Mouse (Mus musculus): ENCODE measurements around the gene Gpat2. TPM values are rescaled to one million over a fixed set of nuclear protein-coding genes. Genes with fewer than 3 reads are reported as not detected.

Gpat2 gene
- total and polyA plus RNA-seq, 3 experiments = not detected

- Histone ChIP-seq H3K9me3 (replicated peaks) (no peaks in the 10 kb centered on the region), H3K36me3 (replicated peaks) (no peaks in the 10 kb centered on the region), H3K27me3 (ENCODE audit: insufficient read depth, low read length) (peaks cover 40% of the 10 kb centered on the region), H3K4me1 (ENCODE audit: insufficient read depth, low read depth, low read length) (no peaks in the 10 kb centered on the region; the same call in 1 of the 2 replicates), H3K4me3 (ENCODE audit: low read depth, low read length) (no peak overlapping the region)
- TF ChIP-seq POLR2AphosphoS5 (IDR thresholded peaks at IDR 0.05; ENCODE audit: insufficient replicate concordance, low read depth, low read length) = no peak
- no peak for TF ChIP-seq CTCF (IDR thresholded peaks at IDR 0.05; ENCODE audit: low read depth, low read length)
- TF ChIP-seq GATA1 (IDR thresholded peaks at IDR 0.05; ENCODE audit: borderline replicate concordance, low read length) = no peak
- TF ChIP-seq TAL1 (conservative IDR thresholded peaks at IDR 0.05; ENCODE audit: low read depth, low read length) = no peak
- no peak for TF ChIP-seq GATA2 (IDR thresholded peaks at IDR 0.05; ENCODE audit: borderline replicate concordance, low read depth, low read length)
- DNase-seq (ENCODE audit: low spot score) (no peak), ATAC-seq (ENCODE audit: extremely low read depth, insufficient number of reproducible peaks, low FRiP score, poor library complexity, severe bottlenecking) (no peak)
Observed at GRCm38 (mm10) chr2:127481841-127482532, 57.0 kb downstream of the Gpat2 start.

- H3K27me3 ChIP-seq (ENCODE audit: insufficient read depth, low read length) = peaks cover 40% of the 10 kb centered on the region
- no peak for ATAC-seq (ENCODE audit: extremely low read depth, insufficient number of reproducible peaks, low FRiP score, poor library complexity, severe bottlenecking)
Observed at GRCm38 (mm10) chr2:127482533-127482911, 57.5 kb downstream of the Gpat2 start.

GRCm38 (mm10) chr2:127483001-127483400, 58.0 kb downstream of the Gpat2 start:
- Histone ChIP-seq H3K27me3 (ENCODE audit: insufficient read depth, low read length) (peaks cover 40% of the 10 kb centered on the region), H3K36me3 (replicated peaks) (no peaks in the 10 kb centered on the region), H3K4me3 (ENCODE audit: low read depth, low read length) (no peak overlapping the region), H3K4me1 (ENCODE audit: insufficient read depth, low read depth, low read length) (no peaks in the 10 kb centered on the region; the same call in 1 of the 2 replicates), H3K9me3 (replicated peaks) (no peaks in the 10 kb centered on the region)
- ATAC-seq (ENCODE audit: extremely low read depth, insufficient number of reproducible peaks, low FRiP score, poor library complexity, severe bottlenecking) = no peak
- TF ChIP-seq POLR2AphosphoS5 (IDR thresholded peaks at IDR 0.05; ENCODE audit: insufficient replicate concordance, low read depth, low read length) = no peak
- no peak for TF ChIP-seq GATA1 (IDR thresholded peaks at IDR 0.05; ENCODE audit: borderline replicate concordance, low read length)
- no peak for TF ChIP-seq CTCF (IDR thresholded peaks at IDR 0.05; ENCODE audit: low read depth, low read length)
- TF ChIP-seq GATA2 (IDR thresholded peaks at IDR 0.05; ENCODE audit: borderline replicate concordance, low read depth, low read length) = no peak
- no peak for TF ChIP-seq TAL1 (conservative IDR thresholded peaks at IDR 0.05; ENCODE audit: low read depth, low read length)
- no peak for DNase-seq (ENCODE audit: low spot score)

More at GRCm38 (mm10) chr2:127482533-127482911, 57.5 kb downstream of the Gpat2 start:
- DNase-seq (ENCODE audit: low spot score) = no peak
- no peaks in the 10 kb centered on the region for H3K9me3 ChIP-seq (replicated peaks)
- no peaks in the 10 kb centered on the region for H3K36me3 ChIP-seq (replicated peaks)
- no peaks in the 10 kb centered on the region; the same call in 1 of the 2 replicates for H3K4me1 ChIP-seq (ENCODE audit: insufficient read depth, low read depth, low read length)
- no peak overlapping the region for H3K4me3 ChIP-seq (ENCODE audit: low read depth, low read length)
- TF ChIP-seq CTCF (IDR thresholded peaks at IDR 0.05; ENCODE audit: low read depth, low read length) (no peak), TAL1 (conservative IDR thresholded peaks at IDR 0.05; ENCODE audit: low read depth, low read length) (no peak), GATA2 (IDR thresholded peaks at IDR 0.05; ENCODE audit: borderline replicate concordance, low read depth, low read length) (no peak), POLR2AphosphoS5 (IDR thresholded peaks at IDR 0.05; ENCODE audit: insufficient replicate concordance, low read depth, low read length) (no peak), GATA1 (IDR thresholded peaks at IDR 0.05; ENCODE audit: borderline replicate concordance, low read length) (no peak)

- Histone ChIP-seq H3K27me3 (ENCODE audit: insufficient read depth, low read length) (peaks cover 38% of the 10 kb centered on the region), H3K4me1 (ENCODE audit: insufficient read depth, low read depth, low read length) (no peaks in the 10 kb centered on the region; the same call in 1 of the 2 replicates), H3K36me3 (replicated peaks) (no peaks in the 10 kb centered on the region), H3K4me3 (ENCODE audit: low read depth, low read length) (no peak overlapping the region), H3K9me3 (replicated peaks) (no peaks in the 10 kb centered on the region)
- no peak for TF ChIP-seq TAL1 (conservative IDR thresholded peaks at IDR 0.05; ENCODE audit: low read depth, low read length)
- ATAC-seq (ENCODE audit: extremely low read depth, insufficient number of reproducible peaks, low FRiP score, poor library complexity, severe bottlenecking) (no peak), DNase-seq (ENCODE audit: low spot score) (no peak)
Observed at GRCm38 (mm10) chr2:127484476-127485170, 59.6 kb downstream of the Gpat2 start.

Other genes with a start within 250 kb of the Gpat2 start
- 4.7 and 5.2 TPM in 2 replicates for gene 1810024B03Rik, start 216.9 kb upstream of the Gpat2 start, total RNA-seq (2014; fragmentation: Nextera tagmentation)
- 4.7 and 4.8 TPM in 2 replicates for gene 1810024B03Rik, start 216.9 kb upstream of the Gpat2 start, total RNA-seq (2017)
- gene 1810024B03Rik, start 216.9 kb upstream of the Gpat2 start, polyA plus RNA-seq (2012) = 0.08 and 0.14 TPM in 2 replicates
- 155 and 199 TPM in 2 replicates for gene Snrnp200, start 216.8 kb upstream of the Gpat2 start, total RNA-seq (2014; fragmentation: Nextera tagmentation)
- gene Snrnp200, start 216.8 kb upstream of the Gpat2 start, total RNA-seq (2017) = 216 and 224 TPM in 2 replicates
- gene Snrnp200, start 216.8 kb upstream of the Gpat2 start, polyA plus RNA-seq (2012) = 25.0 and 32.5 TPM in 2 replicates
- gene Ciao1, start 177.4 kb upstream of the Gpat2 start, total RNA-seq (2014; fragmentation: Nextera tagmentation) = 40.9 and 49.2 TPM in 2 replicates
- 42.5 and 46.4 TPM in 2 replicates for gene Ciao1, start 177.4 kb upstream of the Gpat2 start, total RNA-seq (2017)
- gene Ciao1, start 177.4 kb upstream of the Gpat2 start, polyA plus RNA-seq (2012) = 11.3 and 12.7 TPM in 2 replicates
- 21.7 and 47.9 TPM in 2 replicates for gene Tmem127, start 177.3 kb upstream of the Gpat2 start, total RNA-seq (2014; fragmentation: Nextera tagmentation)
- gene Tmem127, start 177.3 kb upstream of the Gpat2 start, total RNA-seq (2017) = 29.9 and 30.8 TPM in 2 replicates
- 26.4 and 27.7 TPM in 2 replicates for gene Tmem127, start 177.3 kb upstream of the Gpat2 start, polyA plus RNA-seq (2012)
- 73.9 and 81.6 TPM in 2 replicates for gene Stard7, start 155.0 kb upstream of the Gpat2 start, total RNA-seq (2014; fragmentation: Nextera tagmentation)
- gene Stard7, start 155.0 kb upstream of the Gpat2 start, total RNA-seq (2017) = 242 and 250 TPM in 2 replicates
- gene Stard7, start 155.0 kb upstream of the Gpat2 start, polyA plus RNA-seq (2012) = 46.5 and 50.4 TPM in 2 replicates
- not detected in 2 replicates for gene Dusp2, start 89.0 kb upstream of the Gpat2 start, total RNA-seq (2014; fragmentation: Nextera tagmentation)
- 0.11 and 0.23 TPM in 2 replicates for gene Dusp2, start 89.0 kb upstream of the Gpat2 start, total RNA-seq (2017)
- 0.04 TPM in 1 of 2 replicates, not detected in the other for gene Dusp2, start 89.0 kb upstream of the Gpat2 start, polyA plus RNA-seq (2012)
- gene Astl, start 86.6 kb upstream of the Gpat2 start, total RNA-seq (2014; fragmentation: Nextera tagmentation) = not detected in 2 replicates
- gene Astl, start 86.6 kb upstream of the Gpat2 start, total RNA-seq (2017) = 0.11 and 0.12 TPM in 2 replicates
- not detected in 2 replicates for gene Astl, start 86.6 kb upstream of the Gpat2 start, polyA plus RNA-seq (2012)
- not detected in 2 replicates for gene Adra2b, start 62.0 kb upstream of the Gpat2 start, total RNA-seq (2014; fragmentation: Nextera tagmentation)
- gene Adra2b, start 62.0 kb upstream of the Gpat2 start, total RNA-seq (2017) = 0.05 TPM in 1 of 2 replicates, not detected in the other
- not detected in 2 replicates for gene Adra2b, start 62.0 kb upstream of the Gpat2 start, polyA plus RNA-seq (2012)
- 5.9 and 10.0 TPM in 2 replicates for gene Fahd2a, start 19.4 kb downstream of the Gpat2 start, total RNA-seq (2014; fragmentation: Nextera tagmentation)
- 9.6 and 13.5 TPM in 2 replicates for gene Fahd2a, start 19.4 kb downstream of the Gpat2 start, total RNA-seq (2017)
- gene Fahd2a, start 19.4 kb downstream of the Gpat2 start, polyA plus RNA-seq (2012) = 23.1 and 35.3 TPM in 2 replicates
- not detected in 2 replicates for gene Kcnip3, start 96.9 kb downstream of the Gpat2 start, total RNA-seq (2014; fragmentation: Nextera tagmentation)
- 0.05 TPM in 1 of 2 replicates, not detected in the other for gene Kcnip3, start 96.9 kb downstream of the Gpat2 start, total RNA-seq (2017)
- 0.02 TPM in 1 of 2 replicates, not detected in the other for gene Kcnip3, start 96.9 kb downstream of the Gpat2 start, polyA plus RNA-seq (2012)
- gene Prom2, start 116.3 kb downstream of the Gpat2 start, total RNA-seq (2014; fragmentation: Nextera tagmentation) = not detected in 2 replicates
- gene Prom2, start 116.3 kb downstream of the Gpat2 start, total RNA-seq (2017) = 0.06 and 0.11 TPM in 2 replicates
- not detected in 2 replicates for gene Prom2, start 116.3 kb downstream of the Gpat2 start, polyA plus RNA-seq (2012)
- 5.1 and 6.5 TPM in 2 replicates for gene Zfp661, start 161.9 kb downstream of the Gpat2 start, total RNA-seq (2014; fragmentation: Nextera tagmentation)
- gene Zfp661, start 161.9 kb downstream of the Gpat2 start, total RNA-seq (2017) = 6.3 and 7.1 TPM in 2 replicates
- gene Zfp661, start 161.9 kb downstream of the Gpat2 start, polyA plus RNA-seq (2012) = 0.22 and 0.24 TPM in 2 replicates
- 52.3 and 55.8 TPM in 2 replicates for gene Mrps5, start 162.0 kb downstream of the Gpat2 start, total RNA-seq (2014; fragmentation: Nextera tagmentation)
- 82.4 and 95.1 TPM in 2 replicates for gene Mrps5, start 162.0 kb downstream of the Gpat2 start, total RNA-seq (2017)
- gene Mrps5, start 162.0 kb downstream of the Gpat2 start, polyA plus RNA-seq (2012) = 187 and 194 TPM in 2 replicates
- not detected in 2 replicates for gene Mal, start 231.5 kb downstream of the Gpat2 start, total RNA-seq (2014; fragmentation: Nextera tagmentation)
- gene Mal, start 231.5 kb downstream of the Gpat2 start, total RNA-seq (2017) = not detected in 2 replicates
- gene Mal, start 231.5 kb downstream of the Gpat2 start, polyA plus RNA-seq (2012) = not detected in 2 replicates

Data from G1E (cell line).